Mouse (Mus musculus): ENCODE measurements around the gene Tet2.
A peak's percentile ranks its signal among the peaks of the same experiment; 100 is the strongest.
"Not testable (repeated sequence)": the region's sequence is repeated elsewhere in the genome, so short reads cannot be mapped to it uniquely, and the experiment has no call there.

Gene Tet2

DNA sequence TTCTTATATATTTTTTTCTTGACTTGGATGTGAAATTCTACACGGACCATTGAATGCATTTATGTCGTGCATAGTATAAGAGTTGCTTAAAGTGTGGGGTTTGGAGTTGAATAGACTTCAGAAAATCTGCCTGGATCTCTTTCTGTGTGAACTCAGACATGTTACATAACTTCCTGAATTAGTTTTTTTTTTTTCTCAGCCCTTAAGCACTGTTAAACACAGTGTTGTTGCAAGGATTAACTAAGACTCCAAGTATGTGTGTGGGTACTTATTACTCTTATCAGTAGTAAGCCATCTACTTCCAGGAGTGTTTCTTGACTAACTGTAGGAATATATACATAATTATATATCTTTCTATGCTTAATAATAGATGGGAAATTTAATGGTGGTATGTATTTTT is 3.7 kb upstream of the Tet2 start:
- no peak for DNase-seq (ENCODE audit: low spot score in 2 of 2)

DNA sequence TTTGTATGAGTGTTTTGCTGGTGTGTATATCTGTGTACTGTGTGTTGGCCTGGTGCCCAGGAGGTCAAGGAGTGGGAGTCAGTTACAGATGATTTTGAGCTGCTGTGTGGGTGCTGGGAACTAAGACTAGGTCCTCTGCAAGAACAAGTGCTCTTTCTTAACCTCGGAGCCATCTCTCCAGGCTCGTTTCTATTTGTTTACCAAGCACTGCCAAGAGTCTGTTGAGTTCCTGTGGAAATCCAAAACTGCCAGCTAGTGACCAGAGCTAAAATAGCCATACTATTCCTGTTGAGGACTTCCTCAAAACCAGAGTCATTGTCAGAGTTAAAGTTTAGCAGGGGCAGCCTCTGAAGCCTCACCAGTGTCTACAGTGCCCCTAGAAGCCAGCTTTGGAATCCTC is 1.9 kb upstream of the Tet2 start:
- no peak for DNase-seq (ENCODE audit: low spot score in 2 of 2)

GRCm38 (mm10) chr3:133545304-133545666 is 346 bp upstream of the Tet2 start:
- no peak for DNase-seq (ENCODE audit: low spot score in 2 of 2)

- peak; percentile 54 to 77 for DNase-seq (ENCODE audit: low spot score in 2 of 2)
Measured at GRCm38 (mm10) chr3:133544131-133544550, 798 bp downstream of the Tet2 start.

DNA sequence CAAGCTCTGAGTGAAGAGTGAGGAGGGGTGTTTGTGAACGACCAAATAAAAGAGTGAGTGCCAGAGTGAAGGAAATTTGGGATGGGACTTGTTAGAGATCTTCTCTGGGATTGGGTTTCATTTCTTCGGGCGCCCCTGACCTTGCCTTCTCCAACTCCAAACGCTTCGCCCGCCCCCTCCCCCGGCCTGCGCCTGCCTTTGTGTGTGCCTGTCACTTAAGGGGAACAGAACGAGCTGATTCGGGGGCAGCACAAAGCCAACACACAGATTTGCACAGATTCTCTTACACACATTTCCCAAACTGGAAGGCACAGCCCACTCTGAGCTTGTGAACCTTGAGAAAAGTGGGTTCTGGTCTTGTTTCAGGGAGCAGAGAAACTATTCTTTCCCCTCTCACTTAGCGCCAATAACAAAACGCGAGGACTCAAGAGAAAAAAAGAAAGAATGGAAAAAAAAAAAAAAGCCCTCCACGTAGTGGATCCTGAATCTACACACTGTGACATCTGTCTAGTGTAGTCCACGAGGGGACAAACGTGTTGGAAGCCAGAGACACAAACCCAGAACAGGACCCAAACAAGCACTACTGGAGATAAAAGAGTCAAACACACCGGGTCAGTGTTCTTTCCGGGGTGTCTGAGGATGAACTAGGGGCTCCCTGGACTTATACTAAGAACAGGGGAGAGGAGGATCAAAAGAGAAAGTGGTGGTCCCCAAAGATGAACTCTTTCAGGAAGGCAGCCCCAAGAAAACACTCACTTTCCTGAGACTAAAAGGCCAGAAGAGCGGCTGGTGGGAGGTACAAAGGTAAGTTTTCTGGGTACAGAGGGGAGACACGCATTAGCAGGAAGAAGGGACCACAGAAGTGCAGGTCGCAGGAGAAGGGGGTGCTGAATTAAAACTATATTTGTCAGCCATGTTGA is 1.6 kb downstream of the Tet2 start:
- DNase-seq (ENCODE audit: low spot score in 2 of 2) = peak; percentile 10 to 36

DNA sequence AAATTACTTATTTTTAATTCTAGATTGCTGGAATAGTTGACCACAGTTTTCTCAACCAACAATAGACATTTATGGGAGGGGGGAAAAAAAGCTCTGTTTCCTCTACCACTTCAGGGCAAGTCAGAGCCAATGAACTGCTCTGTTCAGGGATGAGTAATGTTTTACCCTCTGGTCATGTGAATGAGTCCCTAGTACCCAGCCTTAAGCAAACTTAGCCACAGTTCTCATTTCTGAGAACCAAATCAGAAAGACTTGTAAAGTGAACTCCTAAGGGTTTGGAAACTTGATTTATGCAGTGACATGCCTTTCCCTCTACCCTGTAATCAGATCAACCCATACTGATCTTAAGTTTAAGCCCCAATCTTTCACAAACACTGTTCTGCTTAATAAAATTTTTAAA is 2.9 kb downstream of the Tet2 start:
- no peak for DNase-seq (ENCODE audit: low spot score in 2 of 2)

GRCm38 (mm10) chr3:133541000-133541399 is 3.9 kb downstream of the Tet2 start:
- no peak for DNase-seq (ENCODE audit: low spot score in 2 of 2)

GRCm38 (mm10) chr3:133539991-133540390 is 4.9 kb downstream of the Tet2 start:
- no peak for DNase-seq (ENCODE audit: low spot score in 2 of 2)

DNA sequence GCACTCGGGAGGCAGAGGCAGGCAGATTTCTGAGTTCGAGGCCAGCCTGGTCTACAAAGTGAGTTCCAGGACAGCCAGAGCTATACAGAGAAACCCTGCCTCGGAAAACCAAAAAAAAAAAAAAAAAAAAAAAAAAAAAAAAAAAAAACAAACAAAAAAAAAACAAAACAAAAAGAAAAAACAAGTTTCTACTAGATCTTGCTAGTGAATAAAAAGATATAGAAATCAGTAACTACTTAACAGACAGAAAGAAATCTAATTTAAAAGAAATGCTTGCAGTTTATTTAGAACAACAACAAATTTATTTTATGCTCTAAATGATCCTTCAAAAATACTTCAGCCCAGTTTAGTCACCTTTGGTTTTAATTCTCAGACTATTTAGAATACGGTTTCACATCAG is 6.4 kb downstream of the Tet2 start:
- not testable (repeated sequence) for DNase-seq (ENCODE audit: low spot score in 2 of 2)

- DNase-seq (ENCODE audit: low spot score in 2 of 2) = no peak
Measured at GRCm38 (mm10) chr3:133535644-133536043, 9.3 kb downstream of the Tet2 start.

- no peak for DNase-seq (ENCODE audit: low spot score in 2 of 2)
Measured at GRCm38 (mm10) chr3:133534066-133534465, 10.9 kb downstream of the Tet2 start.

DNA sequence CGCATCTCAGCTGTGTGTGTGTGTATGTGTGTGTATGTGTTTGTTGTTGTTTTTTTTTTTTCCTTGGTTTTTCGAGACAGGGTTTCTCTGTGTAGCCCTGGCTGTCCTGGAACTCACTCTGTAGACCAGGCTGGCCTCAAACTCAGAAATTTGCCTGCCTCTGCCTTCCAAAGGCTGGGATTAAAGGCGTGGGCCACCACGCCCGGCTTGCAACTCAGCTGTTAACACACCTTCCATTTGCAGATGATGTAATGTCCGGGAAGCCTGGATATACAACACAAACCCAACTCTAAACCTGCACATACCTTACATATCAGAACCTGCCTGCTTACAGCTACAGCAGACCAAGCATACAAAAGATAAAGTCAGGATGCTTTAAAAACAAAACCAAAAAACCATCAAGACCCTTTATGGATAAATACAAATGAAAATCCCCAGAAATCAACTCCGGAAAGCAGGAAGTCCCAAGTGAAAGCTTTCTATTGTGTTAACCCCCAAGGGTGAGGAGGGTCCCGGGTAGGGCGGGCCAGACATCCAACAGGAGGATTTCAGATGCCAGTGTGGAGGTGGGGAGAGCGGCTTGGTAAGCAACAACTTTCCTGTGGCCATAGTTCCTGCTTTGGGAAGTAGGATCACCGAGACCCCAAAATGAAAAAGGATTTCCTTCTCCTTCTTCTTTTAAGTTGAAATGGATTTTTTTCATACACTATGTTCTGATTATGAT is 11.5 kb downstream of the Tet2 start:
- no peak for DNase-seq (ENCODE audit: low spot score in 2 of 2)

GRCm38 (mm10) chr3:133532806-133533205 is 12.1 kb downstream of the Tet2 start:
- no peak for DNase-seq (ENCODE audit: low spot score in 2 of 2)

- no peak for DNase-seq (ENCODE audit: low spot score in 2 of 2)
Measured at GRCm38 (mm10) chr3:133532252-133532651, 12.7 kb downstream of the Tet2 start.

DNA sequence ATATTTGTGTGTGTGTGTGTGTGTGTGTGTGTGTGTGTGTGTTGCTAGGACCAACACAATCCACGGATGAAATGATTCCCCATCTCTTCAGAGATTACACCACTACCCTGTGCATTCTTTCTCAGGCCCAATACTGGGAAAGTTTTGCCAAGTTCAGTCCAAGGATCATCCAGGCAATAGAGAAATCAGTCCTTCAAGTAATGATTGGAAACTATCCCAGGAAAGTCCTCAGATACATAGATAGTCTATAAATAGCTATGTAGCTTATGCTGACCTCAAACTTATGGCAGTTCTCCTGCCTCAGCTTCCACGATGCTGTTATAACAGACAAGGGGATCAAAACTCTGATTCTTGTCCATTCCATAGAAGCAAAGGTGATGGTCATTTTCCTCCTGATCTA is 13.8 kb downstream of the Tet2 start:
- DNase-seq (ENCODE audit: low spot score in 2 of 2) = no peak

DNA sequence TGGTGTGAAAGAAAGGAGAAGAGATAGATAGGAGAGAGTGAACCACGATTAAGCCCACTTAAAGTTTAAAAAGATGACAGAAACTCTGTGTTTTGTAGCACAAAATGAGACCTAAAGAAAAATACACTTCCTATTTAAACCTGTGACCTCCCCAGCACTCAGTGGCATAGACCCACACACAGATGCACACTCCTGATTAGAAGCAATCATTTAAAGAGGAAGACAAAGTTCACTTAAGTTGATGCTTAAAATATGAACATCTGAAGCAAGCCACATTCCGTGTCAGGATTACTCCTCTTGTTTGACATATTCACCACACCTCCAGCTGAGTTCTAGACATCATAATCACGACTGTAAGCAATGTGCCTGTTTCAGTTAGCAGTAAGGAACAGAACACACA is 14.3 kb downstream of the Tet2 start:
- DNase-seq (ENCODE audit: low spot score in 2 of 2) = no peak

- no peak for DNase-seq (ENCODE audit: low spot score in 2 of 2)
Measured at GRCm38 (mm10) chr3:133526119-133526723, 18.7 kb downstream of the Tet2 start.

DNA sequence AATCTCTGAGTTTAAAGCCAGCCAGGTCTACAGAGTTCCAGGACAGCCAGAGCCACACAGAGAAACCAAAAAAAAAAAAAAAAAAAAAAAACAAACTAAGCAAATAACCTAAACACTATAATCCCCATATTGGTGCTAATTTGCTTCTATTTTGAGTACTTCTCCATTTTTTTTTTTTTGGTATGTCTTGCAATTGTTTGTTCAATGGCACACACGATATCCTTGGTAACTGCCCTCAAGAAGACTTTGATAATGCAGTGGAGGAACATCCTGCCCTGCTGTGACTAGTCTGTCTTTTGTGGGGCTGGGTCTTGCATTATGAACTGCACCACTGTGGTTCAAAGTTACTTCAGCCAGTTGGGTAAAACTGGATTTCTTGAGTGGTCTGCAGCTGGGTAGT is 19.4 kb downstream of the Tet2 start:
- DNase-seq (ENCODE audit: low spot score in 2 of 2) = no peak

GRCm38 (mm10) chr3:133524341-133525050 is 20.4 kb downstream of the Tet2 start:
- DNase-seq (ENCODE audit: low spot score in 2 of 2) = no peak

GRCm38 (mm10) chr3:133523191-133523590 is 21.7 kb downstream of the Tet2 start:
- no peak for DNase-seq (ENCODE audit: low spot score in 2 of 2)

GRCm38 (mm10) chr3:133522289-133522688 is 22.6 kb downstream of the Tet2 start:
- no peak for DNase-seq (ENCODE audit: low spot score in 2 of 2)

- DNase-seq (ENCODE audit: low spot score in 2 of 2) = no peak
Measured at GRCm38 (mm10) chr3:133518801-133519200, 26.1 kb downstream of the Tet2 start.

Data from spleen, postnatal 10 days (tissue).